Mouse (Mus musculus) bone marrow macrophage, adult 2 months (primary cell): ENCODE data around the gene Suds3. TPM values are rescaled to one million over a fixed set of nuclear protein-coding genes. Genes with fewer than 3 reads are reported as not detected.
A peak's percentile ranks its signal among the peaks of the same experiment; 100 is the strongest.

Experiments
- H3K27ac ChIP-seq: 2 replicates; pipeline ENCODE4 v1.5.1; 2012; ENCODE audit warnings: low read depth, low read length; ENCODE audit not compliant: insufficient read depth
- H3K4me1 ChIP-seq: 2 replicates; pipeline ENCODE4 v1.6.1; 2012; ENCODE audit warnings: low read length; ENCODE audit not compliant: control insufficient read depth, insufficient read depth
- H3K4me3 ChIP-seq: 2 replicates; pipeline ENCODE4 v1.5.1; 2012; ENCODE audit warnings: mild to moderate bottlenecking, low read length, moderate library complexity; ENCODE audit not compliant: insufficient read depth
- CTCF ChIP-seq: IDR thresholded peaks from 2 replicates; pipeline ENCODE4 v1.5.1; 2012; ENCODE audit warnings: low read depth, mild to moderate bottlenecking, low read length, moderate library complexity
- POLR2A ChIP-seq: IDR thresholded peaks from 2 replicates; pipeline ENCODE4 v1.6.1; 2012; ENCODE audit warnings: mild to moderate bottlenecking, low read depth, low read length, borderline replicate concordance
- polyA plus RNA-seq: library from polyadenylated mRNA; stranded (reverse); fragments of >200 nt; gene quantifications from 2 replicates; pipeline ENCODE4 v1.2.4, GENCODE M21; 2012; ENCODE audit not compliant: missing spikeins, insufficient read depth, insufficient read length

The Suds3 gene
- polyA plus RNA-seq, 1 experiment: 51.4 TPM

DNA sequence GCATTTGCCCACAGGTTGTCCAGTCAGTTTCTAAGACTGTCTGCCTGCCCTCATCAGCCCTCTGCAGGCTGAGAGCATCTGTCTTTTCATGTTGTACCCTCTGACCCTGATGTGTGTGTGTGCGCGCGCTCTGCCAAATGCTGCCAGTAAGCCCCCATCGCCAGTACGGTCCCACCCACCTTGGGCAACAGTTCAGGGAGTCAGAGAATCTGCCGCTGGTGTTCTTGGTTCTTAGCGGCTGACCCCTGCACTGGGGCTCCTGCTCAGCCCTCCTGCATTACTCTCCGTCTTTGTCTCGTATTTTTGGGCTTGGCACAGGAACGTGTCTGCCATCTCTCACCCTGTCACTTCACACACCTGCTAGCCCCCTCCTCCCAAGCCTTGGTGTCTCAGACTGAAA is 21.1 kb upstream of the Suds3 start:
- TF ChIP-seq CTCF (no peak), POLR2A (no peak)
- Histone ChIP-seq H3K4me1 (peaks cover 45% of the 10 kb centered on the region), H3K4me3 (no peak overlapping the region), H3K27ac (no peak overlapping the region)

DNA sequence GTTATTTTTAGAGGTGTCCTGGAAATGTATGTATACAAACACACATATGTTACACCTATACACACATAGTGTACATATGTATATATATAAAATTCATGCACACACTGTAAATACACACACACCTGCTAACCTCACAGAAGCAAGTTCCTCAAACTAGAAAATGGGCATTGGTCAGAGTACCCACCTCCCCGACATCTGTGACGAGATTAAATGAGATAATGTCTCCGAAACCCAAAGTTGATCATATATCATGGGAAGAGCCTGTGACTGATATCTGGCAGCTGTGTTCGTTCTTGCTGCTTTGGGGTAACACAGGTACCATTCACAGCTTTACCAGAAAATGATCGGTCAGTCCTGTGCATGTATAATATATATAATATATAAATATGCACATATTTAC is 20.7 kb upstream of the Suds3 start:
- TF ChIP-seq CTCF: no peak
- TF ChIP-seq POLR2A: no peak
- H3K27ac ChIP-seq: no peak overlapping the region
- no peak overlapping the region for H3K4me3 ChIP-seq
- H3K4me1 ChIP-seq: peaks cover 47% of the 10 kb centered on the region

DNA sequence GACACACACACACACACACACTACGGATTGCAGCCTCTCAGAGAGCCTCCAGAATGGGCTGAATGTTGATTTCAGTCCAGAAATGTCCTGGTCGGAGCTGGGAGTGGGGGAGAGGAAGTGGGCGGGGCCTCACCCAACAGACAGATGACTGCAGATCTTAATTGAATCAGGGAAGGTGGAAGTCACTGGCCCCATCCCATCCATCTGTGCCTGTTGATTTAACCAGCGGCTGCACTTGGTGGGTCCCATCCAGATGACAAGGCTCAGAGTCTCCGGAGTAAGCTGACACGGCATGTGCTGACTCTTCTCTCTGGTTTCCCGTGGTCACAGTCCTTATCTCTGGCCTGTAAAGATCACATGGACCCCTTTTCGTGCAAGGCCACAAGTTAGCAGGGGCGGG is 20.0 kb upstream of the Suds3 start:
- Histone ChIP-seq H3K4me1 (peaks cover 47% of the 10 kb centered on the region), H3K4me3 (peak overlapping the region; percentile 59), H3K27ac (peak overlapping the region; percentile 34)
- TF ChIP-seq POLR2A (no peak), CTCF (no peak)

DNA sequence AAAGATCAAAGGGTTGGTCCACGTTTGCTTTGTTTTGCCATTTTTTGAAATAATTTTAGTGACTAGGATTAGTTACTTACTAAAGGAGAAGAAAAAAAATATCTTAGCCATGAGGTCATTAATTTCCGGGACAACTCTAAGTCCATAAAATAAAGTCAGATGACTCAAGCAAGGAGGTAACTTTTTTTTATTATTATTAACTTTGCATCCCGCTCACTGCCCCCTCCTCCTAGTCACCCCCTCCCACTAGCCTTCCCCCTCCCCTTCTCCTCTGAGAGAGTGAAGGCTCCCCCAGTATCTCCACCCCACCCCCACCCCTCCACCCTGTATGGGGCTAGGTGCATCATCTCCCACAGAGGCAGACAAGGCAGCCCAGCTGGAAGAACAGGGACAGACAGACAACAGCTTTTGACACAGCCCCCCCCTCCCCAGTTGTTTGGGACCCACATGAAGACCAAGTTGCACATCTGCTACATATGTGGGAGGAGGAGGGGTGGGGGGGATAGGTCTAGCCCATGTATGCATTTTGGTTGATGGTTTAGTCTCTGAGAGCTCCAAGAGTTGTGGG is 19.1 kb upstream of the Suds3 start:
- TF ChIP-seq CTCF: no peak
- TF ChIP-seq POLR2A: no peak
- Histone ChIP-seq H3K4me1 (peaks cover 45% of the 10 kb centered on the region), H3K27ac (peak overlapping the region; percentile 97), H3K4me3 (peak overlapping the region; percentile 90)

DNA sequence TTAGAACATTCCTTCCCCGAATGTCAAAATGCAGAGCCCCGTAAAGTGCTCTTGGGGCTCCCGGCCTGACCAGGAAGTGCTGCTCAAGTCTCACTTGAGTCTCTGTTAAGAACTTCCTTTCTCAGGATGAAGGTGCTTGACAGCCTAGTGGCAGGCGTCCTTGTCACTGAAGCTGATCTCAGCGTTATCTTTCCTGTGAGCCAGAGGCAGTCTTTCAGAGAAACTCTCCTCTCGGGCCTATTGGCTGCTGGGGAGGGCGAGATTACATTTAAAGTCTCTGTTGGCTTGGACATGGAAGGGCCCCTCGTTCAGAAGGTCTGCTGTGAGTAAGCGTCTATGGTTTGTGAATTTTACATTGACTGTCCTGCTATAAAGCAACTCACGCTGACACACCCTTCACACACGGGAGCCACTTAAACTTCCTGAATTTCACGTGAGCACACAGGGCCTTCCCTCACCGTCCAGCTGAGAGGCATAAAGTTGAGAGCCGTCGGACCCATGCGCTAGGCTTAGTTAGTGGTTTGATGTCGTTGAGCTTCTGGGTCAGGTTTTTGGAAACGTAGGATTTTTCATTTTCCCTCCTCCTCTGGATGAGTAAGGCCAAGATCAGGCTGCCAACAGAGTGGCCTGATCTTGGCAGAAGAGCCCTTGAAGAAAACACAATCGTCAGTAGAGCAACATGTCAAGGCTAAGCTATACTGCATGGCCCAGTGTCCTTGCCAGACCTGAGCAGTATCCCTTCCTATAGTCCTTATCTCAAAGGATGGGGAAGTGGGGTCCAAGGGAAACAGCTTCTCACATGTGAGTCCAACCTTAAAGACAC is 18.4 kb upstream of the Suds3 start:
- TF ChIP-seq CTCF (no peak), POLR2A (0 out of 2 replicates have a peak, but pooled peaks have one; percentile 19)
- H3K27ac ChIP-seq: peak overlapping the region; percentile 97
- peaks cover 39% of the 10 kb centered on the region for H3K4me1 ChIP-seq
- peak overlapping the region; percentile 90 for H3K4me3 ChIP-seq

DNA sequence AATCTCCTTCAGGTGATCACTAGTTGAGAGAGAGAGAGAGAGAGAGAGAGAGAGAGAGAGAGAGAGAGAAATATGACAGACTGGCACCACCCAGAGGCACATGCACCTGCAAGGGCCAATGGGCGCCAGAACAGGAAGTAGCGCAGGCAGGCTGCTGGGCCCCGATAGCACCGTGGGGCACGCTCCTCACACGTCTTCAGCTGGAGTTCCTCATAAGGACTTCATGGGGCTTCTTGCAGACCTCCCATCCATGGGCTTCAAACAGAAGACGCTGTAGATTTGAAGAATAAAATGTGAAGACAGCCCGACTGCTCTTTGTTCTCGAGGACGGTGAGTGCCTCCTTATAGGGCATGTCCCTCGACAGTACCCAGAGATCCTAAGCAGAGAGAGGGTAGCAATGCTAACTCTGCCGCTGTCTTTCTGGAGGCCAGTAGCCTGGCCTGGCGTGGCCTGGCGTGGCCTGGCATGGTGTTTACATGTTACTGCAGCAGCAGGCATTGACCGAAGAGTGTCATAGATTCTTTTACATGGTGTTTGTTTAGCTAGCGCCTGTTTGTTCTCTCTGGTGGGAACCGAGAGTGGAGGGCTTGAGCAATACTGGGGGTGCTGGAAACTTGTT is 17.6 kb upstream of the Suds3 start:
- peak overlapping the region; percentile 97 for H3K27ac ChIP-seq
- H3K4me1 ChIP-seq: peaks cover 33% of the 10 kb centered on the region
- H3K4me3 ChIP-seq: peak overlapping the region; percentile 90
- TF ChIP-seq CTCF: no peak
- TF ChIP-seq POLR2A: no peak

DNA sequence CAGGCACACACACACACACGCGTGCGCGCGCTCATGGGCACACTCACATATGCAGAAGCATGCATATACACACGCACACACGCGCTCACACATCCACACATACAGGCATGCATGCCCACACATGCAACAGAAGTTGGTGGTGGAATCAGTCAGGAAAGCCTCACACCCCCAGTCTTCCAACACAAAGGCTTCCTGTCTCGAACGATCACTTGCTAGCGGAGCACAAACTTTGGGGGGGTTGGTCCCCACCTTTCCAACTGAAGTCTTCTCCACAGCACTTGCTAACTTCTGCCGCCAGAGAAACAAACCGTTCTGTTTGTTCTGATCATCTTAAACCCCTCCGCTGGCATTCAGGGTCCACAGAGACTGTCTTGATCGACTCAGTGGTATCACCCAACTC is 14.8 kb upstream of the Suds3 start:
- peaks cover 20% of the 10 kb centered on the region for H3K4me1 ChIP-seq
- H3K27ac ChIP-seq: no peak overlapping the region
- H3K4me3 ChIP-seq: no peak overlapping the region
- TF ChIP-seq POLR2A (no peak), CTCF (no peak)

DNA sequence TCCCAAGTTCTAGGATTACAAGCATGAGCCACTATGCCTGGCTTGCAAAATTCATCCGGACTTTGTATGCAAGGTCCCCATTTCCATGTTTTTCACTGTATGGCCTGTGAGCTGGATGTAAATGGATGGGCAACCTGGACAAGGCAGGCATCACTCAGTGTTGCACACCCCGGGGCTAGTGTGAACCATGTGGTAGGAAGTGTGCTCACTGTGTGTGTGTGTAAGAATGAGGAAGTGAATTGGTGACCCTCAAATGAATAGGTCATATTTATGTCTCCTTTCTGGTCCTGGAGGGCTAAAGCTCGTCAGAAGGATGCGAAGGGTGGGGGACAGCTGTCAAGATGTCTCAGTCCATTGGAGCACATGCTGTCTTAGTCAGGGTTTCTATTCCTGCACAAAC is 11.1 kb upstream of the Suds3 start:
- TF ChIP-seq POLR2A (no peak), CTCF (no peak)
- Histone ChIP-seq H3K4me1 (peaks cover 28% of the 10 kb centered on the region), H3K27ac (no peak overlapping the region), H3K4me3 (no peak overlapping the region)

DNA sequence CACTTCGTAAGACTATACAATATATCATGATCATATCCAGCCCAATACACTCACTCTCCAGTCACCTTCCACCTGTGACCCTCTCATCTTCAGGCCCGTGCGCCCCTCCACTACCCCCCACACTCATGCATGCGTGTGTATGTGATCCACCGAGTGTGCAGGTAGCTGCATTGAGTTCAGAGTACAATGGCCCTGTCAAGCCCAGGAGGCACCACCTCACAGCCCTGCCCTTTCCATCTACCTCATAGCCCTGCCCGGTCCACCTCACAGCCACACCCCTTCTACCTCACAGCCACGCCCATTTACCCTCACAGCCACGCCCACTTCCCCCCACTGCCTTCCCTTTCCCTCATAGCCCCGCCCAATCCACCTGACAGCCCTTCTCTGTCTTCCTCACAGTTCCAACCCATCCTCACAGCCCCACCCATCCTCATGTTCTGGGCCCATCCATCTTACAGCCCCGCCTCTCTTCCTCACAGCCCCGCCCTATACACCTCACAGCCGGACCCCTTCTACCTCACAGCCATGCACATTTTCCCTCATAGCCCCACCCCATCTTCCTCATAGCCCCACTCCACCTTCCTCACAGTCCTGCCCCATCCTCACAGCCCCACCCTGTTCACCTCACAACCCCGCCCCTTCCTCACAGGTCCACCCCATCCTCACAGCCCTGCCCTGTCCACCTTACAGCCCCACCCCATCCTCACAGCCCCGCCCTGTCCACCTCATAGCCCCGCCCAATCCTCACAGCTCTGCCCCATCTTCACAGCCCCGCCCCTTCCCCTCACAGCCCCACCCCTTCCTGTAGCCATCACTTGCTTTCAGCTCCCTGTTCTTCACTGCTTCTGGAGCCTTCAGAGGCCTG is 9.8 kb upstream of the Suds3 start:
- TF ChIP-seq CTCF: no peak
- TF ChIP-seq POLR2A: no peak
- H3K4me1 ChIP-seq: peaks cover 22% of the 10 kb centered on the region
- H3K4me3 ChIP-seq: no peak overlapping the region
- no peak overlapping the region for H3K27ac ChIP-seq

DNA sequence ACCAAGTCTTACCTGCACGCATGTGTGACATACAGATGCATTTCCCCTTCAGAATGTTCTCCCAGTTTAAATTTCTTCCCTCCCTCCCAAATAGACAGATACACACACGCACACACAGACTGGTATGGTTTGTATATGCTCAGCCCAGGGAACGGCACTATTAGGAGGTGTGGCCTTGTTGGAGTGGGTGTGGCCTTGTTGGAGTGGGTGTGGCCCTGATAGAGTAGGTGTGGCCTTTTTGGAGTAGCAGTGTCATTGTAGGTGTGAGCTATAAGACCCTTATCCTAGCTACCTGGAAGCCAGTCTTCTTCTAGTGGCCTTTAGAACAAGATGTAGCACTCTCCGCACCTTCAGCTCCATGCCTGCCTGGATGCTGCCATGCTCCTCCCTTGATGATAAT is 7.9 kb upstream of the Suds3 start:
- Histone ChIP-seq H3K27ac (no peak overlapping the region), H3K4me1 (peaks cover 21% of the 10 kb centered on the region), H3K4me3 (no peak overlapping the region)
- no peak for TF ChIP-seq POLR2A
- no peak for TF ChIP-seq CTCF
